ENCODE assay signal across 8 mouse cellular contexts in genomic region chr8:61589972-61590391, GRCm38 (mm10).
A peak's percentile ranks its signal among the peaks of the same experiment; 100 is the strongest.
DNase-seq lines count a peak whose midpoint lies in the region; ATAC-seq lines count a peak whose summit lies in the region.

No protein-coding gene starts in this region.

- peaks cover 49% of the 10 kb centered on the region for H3K4me1 ChIP-seq in limb, embryonic 13.5 days
- H3K4me1 ChIP-seq in neural tube, embryonic 15.5 days: peaks cover 26% of the 10 kb centered on the region

- H3K27ac ChIP-seq in limb, embryonic 13.5 days: peak overlapping the region; percentile 63; the same call in 1 of the 2 replicates
- peak overlapping the region; percentile 33; the same call in 1 of the 2 replicates for H3K27ac ChIP-seq in neural tube, embryonic 15.5 days (replicated peaks)

- 4% methylated on average over 11 of the region's 11 CpGs for WGBS in limb, embryonic 13.5 days
- 4% methylated on average over 11 of the region's 11 CpGs for WGBS in neural tube, embryonic 15.5 days

- peak overlapping the region; percentile 69 for H3K4me3 ChIP-seq in limb, embryonic 13.5 days
- H3K4me3 ChIP-seq in neural tube, embryonic 15.5 days (replicated peaks): peak overlapping the region; percentile 62

- no peaks in the 10 kb centered on the region for H3K9me3 ChIP-seq in limb, embryonic 13.5 days
- no peaks in the 10 kb centered on the region for H3K9me3 ChIP-seq in neural tube, embryonic 15.5 days (replicated peaks)

- no peaks in the 10 kb centered on the region for H3K36me3 ChIP-seq in limb, embryonic 13.5 days
- H3K36me3 ChIP-seq in neural tube, embryonic 15.5 days: no peaks in the 10 kb centered on the region

- H3K4me2 ChIP-seq in limb, embryonic 13.5 days (replicated peaks): peak overlapping the region; percentile 76
- peak overlapping the region; percentile 98 for H3K4me2 ChIP-seq in neural tube, embryonic 15.5 days

- H3K9ac ChIP-seq in limb, embryonic 13.5 days: peak overlapping the region; percentile 63
- H3K9ac ChIP-seq in neural tube, embryonic 15.5 days (replicated peaks): 0 out of 2 replicates have a peak overlapping the region, but pooled peaks have one; percentile 17

- no peaks in the 10 kb centered on the region for H3K27me3 ChIP-seq in limb, embryonic 13.5 days
- H3K27me3 ChIP-seq in neural tube, embryonic 15.5 days (replicated peaks): no peaks in the 10 kb centered on the region

- peak; percentile 39; the same call in 1 of the 2 replicates for ATAC-seq in limb, embryonic 13.5 days (ENCODE audit: low FRiP score, low read depth)
- peak; percentile 36; the same call in 1 of the 2 replicates for ATAC-seq in neural tube, embryonic 15.5 days (ENCODE audit: low FRiP score)

- peak; percentile 3 to 6 for DNase-seq in cerebellum, adult 18-20 months
- no peak for DNase-seq in cerebellum, adult 9-11 months
- DNase-seq in embryo, embryonic 11 days: peak; percentile 55
- peak; percentile 48 for DNase-seq in heart, postnatal 4 days
- no peak for DNase-seq in layer of hippocampus, postnatal 36 days
- DNase-seq in spleen, adult 12 weeks (ENCODE audit: low spot score): no peak

Comparison
In these comparisons a context has a peak if more than half of its experiments do, and no peak if none do; other contexts are left out.
1. DNase-seq: peak in cerebellum, adult 18-20 months (2 of 2), embryo, embryonic 11 days (single experiment) and heart, postnatal 4 days (single experiment); none in cerebellum, adult 9-11 months (single experiment), layer of hippocampus, postnatal 36 days (0 of 2) and spleen, adult 12 weeks (single experiment).